Mouse (Mus musculus): ENCODE data around the gene Prox2. TPM values are rescaled to one million over a fixed set of nuclear protein-coding genes. Genes with fewer than 3 reads are reported as not detected.

The Prox2 gene
- total and polyA plus RNA-seq, 3 experiments, result 2.4 to 13.3 (median 4.5) TPM

- TF ChIP-seq HCFC1 (IDR thresholded peaks at IDR 0.05; ENCODE audit: low read depth, low read length) (no peak), EP300 (IDR thresholded peaks at IDR 0.05; ENCODE audit: low read length) (no peak), CHD2 (IDR thresholded peaks at IDR 0.05; ENCODE audit: low read length) (no peak), E2F4 (IDR thresholded peaks at IDR 0.05; ENCODE audit: insufficient replicate concordance, low read depth, low read length) (no peak)
These were observed 32.2 kb upstream of the Prox2 start (continued) for GRCm38 (mm10) chr12:85142803-85143202.

DNA sequence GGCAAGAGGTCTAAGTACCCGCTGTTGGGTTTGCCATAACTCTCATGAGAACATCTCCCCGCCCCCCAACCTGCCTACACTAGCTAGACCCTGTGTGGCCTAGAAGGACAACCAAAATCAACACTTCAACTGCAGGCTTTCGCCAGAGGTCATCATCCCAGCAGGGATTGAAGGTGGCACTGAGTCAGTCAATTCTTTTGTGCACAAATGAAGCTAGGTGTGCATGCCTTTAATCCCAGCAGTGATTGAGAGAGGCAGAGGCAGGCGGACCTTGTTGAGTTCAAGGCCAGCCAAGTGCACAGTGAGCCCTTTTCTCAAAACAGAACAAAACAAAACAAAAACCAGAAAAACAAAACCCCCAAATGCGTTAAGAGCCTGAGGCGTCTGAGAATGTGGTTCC, 30.5 kb upstream of the Prox2 start:
- Histone ChIP-seq H3K4me3 (replicated peaks in 1 of 3; ENCODE audit: low read depth in 2 of 3, low read length in 2 of 3, poor library complexity in 1 of 3) (no peak overlapping the region), H3K4me2 (ENCODE audit: insufficient read depth, low read depth, poor library complexity, severe bottlenecking) (no peak overlapping the region), H3K27ac (ENCODE audit: insufficient read depth, low read depth) (no peak overlapping the region), H3K36me3 (replicated peaks in 1 of 2; ENCODE audit: control insufficient read depth in 1 of 2, insufficient read depth in 1 of 2, low read length in 1 of 2) (peaks cover 1 to 6% of the 10 kb centered on the region in 2 experiments), H3K9ac (ENCODE audit: insufficient read depth, low read depth) (no peak overlapping the region), H3K27me3 (replicated peaks) (no peaks in the 10 kb centered on the region), H3K4me1 (ENCODE audit: control insufficient read depth in 1 of 2, insufficient read depth in 2 of 2) (peaks cover 5 to 15% of the 10 kb centered on the region in 2 experiments), H3K9me3 (replicated peaks; ENCODE audit: low read length) (no peaks in the 10 kb centered on the region), H3K79me2 (replicated peaks; ENCODE audit: control insufficient read depth, extremely low read depth, insufficient read depth, poor library complexity, severe bottlenecking) (no peaks in the 10 kb centered on the region)
- in situ Hi-C loops (cut with MboI; ENCODE audit: low pct_ligation_motif_present, low pct_unique_long_range_greater_than_20kb, low sequenced_read_pairs) (no loop called here), dilution Hi-C loops (cut with MboI; ENCODE audit: extremely low pct_ligation_motif_present, extremely low pct_unique_long_range_greater_than_20kb, low sequenced_read_pairs) (no loop called here)
- DNase-seq (ENCODE audit: extremely low read depth), result no peak
- TF ChIP-seq KAT2A (IDR thresholded peaks at IDR 0.05; ENCODE audit: insufficient replicate concordance, low read length) (no peak), EP300 (IDR thresholded peaks at IDR 0.05; ENCODE audit: low read length) (no peak), TCF12 (IDR thresholded peaks at IDR 0.05; ENCODE audit: low read depth, low read length) (no peak), ZNF384 (IDR thresholded peaks at IDR 0.05; ENCODE audit: low read depth, low read length) (no peak), CTCF (conservative IDR thresholded peaks at IDR 0.05 in 1 of 2, IDR thresholded peaks at IDR 0.05 in 1 of 2; ENCODE audit: low read depth in 2 of 2, low read length in 2 of 2) (no peak), RCOR1 (conservative IDR thresholded peaks at IDR 0.05; ENCODE audit: low read depth, low read length) (no peak), CHD1 (IDR thresholded peaks at IDR 0.05; ENCODE audit: low read depth, low read length) (no peak), MAZ (IDR thresholded peaks at IDR 0.05; ENCODE audit: low read depth, low read length) (no peak), MAFK (IDR thresholded peaks at IDR 0.05; ENCODE audit: insufficient replicate concordance, low read length) (no peak), SIN3A (IDR thresholded peaks at IDR 0.05; ENCODE audit: low read length) (no peak), SMC3 (IDR thresholded peaks at IDR 0.05; ENCODE audit: low read depth, low read length) (no peak), NRF1 (IDR thresholded peaks at IDR 0.05; ENCODE audit: low read depth, low read length) (no peak), MEF2A (IDR thresholded peaks at IDR 0.05; ENCODE audit: borderline replicate concordance, low read depth, low read length) (no peak), ZMIZ1 (IDR thresholded peaks at IDR 0.05; ENCODE audit: low read depth, low read length) (no peak), POLR2A (IDR thresholded peaks at IDR 0.05; ENCODE audit: low read depth, low read length) (no peak)

- H3K36me3 ChIP-seq (replicated peaks in 1 of 2; ENCODE audit: control insufficient read depth in 1 of 2, insufficient read depth in 1 of 2, low read length in 1 of 2), result peaks cover 7 to 15% of the 10 kb centered on the region in 2 experiments
- no peaks in the 10 kb centered on the region for H3K27me3 ChIP-seq (replicated peaks)
- no peak overlapping the region for H3K4me3 ChIP-seq (replicated peaks in 1 of 3; ENCODE audit: low read depth in 2 of 3, low read length in 2 of 3, poor library complexity in 1 of 3)
- no peak for TF ChIP-seq IRF4 (IDR thresholded peaks at IDR 0.05; ENCODE audit: low read depth, low read length)
- no peak for TF ChIP-seq USF1 (IDR thresholded peaks at IDR 0.05; ENCODE audit: low read depth, low read length)
- TF ChIP-seq SIN3A (IDR thresholded peaks at IDR 0.05; ENCODE audit: low read length), result no peak
- TF ChIP-seq HCFC1 (IDR thresholded peaks at IDR 0.05; ENCODE audit: low read depth, low read length), result no peak
- no peak for TF ChIP-seq POLR2A (IDR thresholded peaks at IDR 0.05; ENCODE audit: low read depth, low read length)
- TF ChIP-seq TCF12 (IDR thresholded peaks at IDR 0.05; ENCODE audit: low read depth, low read length), result no peak
- TF ChIP-seq MAFK (IDR thresholded peaks at IDR 0.05; ENCODE audit: insufficient replicate concordance, low read length), result no peak
- no peak for TF ChIP-seq ETS1 (conservative IDR thresholded peaks at IDR 0.05; ENCODE audit: low read depth, low read length)
- TF ChIP-seq ZMIZ1 (IDR thresholded peaks at IDR 0.05; ENCODE audit: low read depth, low read length), result no peak
- no peak for TF ChIP-seq ZKSCAN1 (IDR thresholded peaks at IDR 0.05; ENCODE audit: borderline replicate concordance, low read depth, low read length)
- TF ChIP-seq NRF1 (IDR thresholded peaks at IDR 0.05; ENCODE audit: low read depth, low read length), result no peak
- TF ChIP-seq E2F4 (IDR thresholded peaks at IDR 0.05; ENCODE audit: insufficient replicate concordance, low read depth, low read length), result no peak
- TF ChIP-seq ELF1 (IDR thresholded peaks at IDR 0.05; ENCODE audit: low read depth, low read length), result no peak
- no peaks in the 10 kb centered on the region for H3K79me2 ChIP-seq (replicated peaks; ENCODE audit: control insufficient read depth, extremely low read depth, insufficient read depth, poor library complexity, severe bottlenecking)
- no peak for DNase-seq (ENCODE audit: extremely low read depth)
- H3K4me1 ChIP-seq (ENCODE audit: control insufficient read depth in 1 of 2, insufficient read depth in 2 of 2), result peaks cover 2 to 6% of the 10 kb centered on the region in 2 experiments; a peak in 3 of 4 replicates
- no peaks in the 10 kb centered on the region for H3K9me3 ChIP-seq (replicated peaks; ENCODE audit: low read length)
- H3K27ac ChIP-seq (ENCODE audit: insufficient read depth, low read depth), result no peak overlapping the region
- H3K9ac ChIP-seq (ENCODE audit: insufficient read depth, low read depth), result no peak overlapping the region
- H3K4me2 ChIP-seq (ENCODE audit: insufficient read depth, low read depth, poor library complexity, severe bottlenecking), result no peak overlapping the region
- dilution Hi-C loops (cut with MboI; ENCODE audit: extremely low pct_ligation_motif_present, extremely low pct_unique_long_range_greater_than_20kb, low sequenced_read_pairs) (no loop called here), in situ Hi-C loops (cut with MboI; ENCODE audit: low pct_ligation_motif_present, low pct_unique_long_range_greater_than_20kb, low sequenced_read_pairs) (no loop called here)
These were observed 29.6 kb upstream of the Prox2 start for GRCm38 (mm10) chr12:85140036-85140701.

All from CH12.LX (cell line).